Mouse (Mus musculus) CH12F3 (cell line): ENCODE data around the gene Mgat5.

Source experiments
- in situ Hi-C: fragments of 300-500 bp; cut with MboI; formaldehyde crosslinking; loops from 2 replicates; pipeline ENCODE4 v1.14.3; 2020; ENCODE audit warnings: low sequenced_read_pairs

The Mgat5 gene

GRCm38 (mm10) chr1:127419581-127419980 lies 214.8 kb downstream of the Mgat5 start:
- in situ Hi-C loops: no loop called here

GRCm38 (mm10) chr1:127420383-127420782 lies 215.6 kb downstream of the Mgat5 start:
- in situ Hi-C loops: no loop called here

- in situ Hi-C loops: no loop called here
These were observed 216.0 kb downstream of the Mgat5 start for GRCm38 (mm10) chr1:127420795-127421194.

- in situ Hi-C loops: no loop called here
These were observed 217.8 kb downstream of the Mgat5 start for GRCm38 (mm10) chr1:127422565-127422964.

GRCm38 (mm10) chr1:127425021-127425532 lies 220.3 kb downstream of the Mgat5 start:
- in situ Hi-C loops: no loop called here

- in situ Hi-C loops: no loop called here
These were observed 225.5 kb downstream of the Mgat5 start for GRCm38 (mm10) chr1:127430290-127430689.

GRCm38 (mm10) chr1:127434829-127435228 lies 230.0 kb downstream of the Mgat5 start:
- in situ Hi-C loops: no loop called here

GRCm38 (mm10) chr1:127437091-127437490 lies 232.3 kb downstream of the Mgat5 start:
- in situ Hi-C loops: no loop called here

- in situ Hi-C loops: no loop called here
These were observed 234.7 kb downstream of the Mgat5 start for GRCm38 (mm10) chr1:127439452-127439891.

- in situ Hi-C loops: no loop called here
These were observed 236.2 kb downstream of the Mgat5 start for GRCm38 (mm10) chr1:127441007-127441406.

- in situ Hi-C loops: no loop called here
These were observed 236.9 kb downstream of the Mgat5 start for GRCm38 (mm10) chr1:127441736-127442135.

- in situ Hi-C loops: no loop called here
These were observed 238.4 kb downstream of the Mgat5 start for GRCm38 (mm10) chr1:127442880-127443877.

- in situ Hi-C loops: no loop called here
These were observed 240.1 kb downstream of the Mgat5 start for GRCm38 (mm10) chr1:127444836-127445485.

GRCm38 (mm10) chr1:127453397-127453796 lies 248.6 kb downstream of the Mgat5 start:
- in situ Hi-C loops: no loop called here

GRCm38 (mm10) chr1:127459015-127459451 lies 254.2 kb downstream of the Mgat5 start:
- in situ Hi-C loops: no loop called here

- in situ Hi-C loops: no loop called here
These were observed 254.8 kb downstream of the Mgat5 start for GRCm38 (mm10) chr1:127459576-127459975.

- in situ Hi-C loops: loop anchor here (10.0 kb wide), 1 partner anchor 446 kb away; no protein-coding TSS in a partner anchor
These were observed 256.2 kb downstream of the Mgat5 start for GRCm38 (mm10) chr1:127461017-127461416.

- in situ Hi-C loops: loop anchor here (10.0 kb wide), 1 partner anchor 449 kb away; no protein-coding TSS in a partner anchor
These were observed 259.2 kb downstream of the Mgat5 start for GRCm38 (mm10) chr1:127464041-127464440.

GRCm38 (mm10) chr1:127465292-127465691 lies 260.5 kb downstream of the Mgat5 start:
- in situ Hi-C loops: loop anchor here (10.0 kb wide), 1 partner anchor 450 kb away; no protein-coding TSS in a partner anchor

GRCm38 (mm10) chr1:127467238-127467637 lies 262.4 kb downstream of the Mgat5 start:
- in situ Hi-C loops: loop anchor here (10.0 kb wide), 1 partner anchor 452 kb away; no protein-coding TSS in a partner anchor

GRCm38 (mm10) chr1:127470175-127470574 lies 265.4 kb downstream of the Mgat5 start:
- in situ Hi-C loops: no loop called here
